Mouse (Mus musculus): ENCODE data around the gene Nfatc3.
A peak's percentile ranks its signal among the peaks of the same experiment; 100 is the strongest.

The Nfatc3 gene

DNA sequence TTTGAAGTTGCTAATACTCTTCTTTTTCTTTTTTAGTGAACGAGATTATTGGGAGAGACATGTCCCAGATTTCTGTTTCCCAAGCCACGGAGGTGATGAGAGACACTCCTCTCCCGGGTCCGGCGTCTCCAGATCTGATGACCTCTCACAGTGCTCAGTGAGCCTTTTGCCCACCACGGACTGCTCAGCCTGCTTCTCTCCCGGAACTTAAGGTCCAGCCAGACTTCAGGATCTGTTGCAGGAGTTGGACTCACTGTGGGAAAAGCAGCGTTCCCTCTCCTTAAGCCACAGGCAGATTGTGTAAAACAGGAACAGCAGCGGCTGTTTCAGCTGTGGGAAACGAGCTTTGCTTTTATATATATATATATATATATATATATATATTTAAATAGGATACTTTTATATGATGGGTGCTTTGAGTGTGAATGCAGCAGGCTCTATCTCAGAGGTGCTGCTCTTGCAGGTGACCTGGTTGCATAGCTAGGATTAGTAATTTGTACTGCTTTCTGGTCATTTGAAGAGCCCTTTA, 69.3 kb downstream of the Nfatc3 start:
- no peak for DNase-seq

DNA sequence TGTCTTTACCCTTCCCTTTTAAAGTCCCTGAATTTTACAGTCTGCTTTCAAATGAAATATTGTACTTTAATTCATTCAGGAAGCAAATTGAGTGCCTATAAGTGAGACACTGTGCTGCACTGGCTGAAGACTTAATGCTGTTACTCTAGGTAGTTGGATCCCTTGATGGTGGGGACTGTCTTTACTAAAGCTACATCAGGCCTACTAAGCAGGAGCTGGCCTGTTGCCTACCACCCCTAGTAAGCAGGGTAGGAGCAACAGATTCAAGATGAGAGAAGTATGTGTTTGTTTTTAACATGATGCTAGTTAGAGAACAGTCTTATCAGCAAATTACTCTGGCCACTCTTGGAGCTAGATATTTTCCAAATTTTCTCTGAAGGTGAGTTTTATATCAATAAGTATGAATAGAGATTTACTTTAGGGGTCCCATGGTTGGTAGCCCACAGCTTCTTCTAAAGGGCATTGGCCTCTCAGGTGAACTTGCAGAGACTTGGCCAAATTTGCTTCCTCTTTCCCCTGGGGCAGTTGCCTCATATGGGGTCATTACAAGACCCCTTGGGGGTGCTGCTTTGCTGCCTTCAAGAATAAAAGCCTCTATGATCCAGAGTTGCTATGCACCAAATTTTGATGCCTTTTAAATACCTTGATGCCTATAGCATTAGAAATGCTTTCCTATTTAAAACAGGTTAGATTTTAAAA, 70.7 kb downstream of the Nfatc3 start:
- DNase-seq, result no peak

DNA sequence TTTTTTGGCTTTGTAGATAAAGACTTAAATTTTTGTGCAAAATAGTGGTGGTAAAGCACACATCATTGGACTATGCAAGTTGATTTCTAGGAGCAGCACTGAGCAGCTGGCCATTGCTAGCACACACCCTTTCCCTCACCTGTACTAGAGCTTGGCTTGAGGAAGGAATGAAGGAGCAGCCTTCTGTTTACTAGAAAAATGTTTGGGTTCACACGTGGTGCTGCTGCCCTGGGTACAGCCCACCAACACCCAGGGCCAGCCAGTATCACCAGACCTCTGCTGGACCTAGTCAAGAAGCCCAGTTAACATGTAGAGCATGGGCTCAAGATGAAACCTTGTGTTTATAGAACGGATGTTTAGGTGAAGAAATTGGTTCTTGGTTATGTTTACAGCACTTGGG, 71.4 kb downstream of the Nfatc3 start:
- DNase-seq, result no peak

DNA sequence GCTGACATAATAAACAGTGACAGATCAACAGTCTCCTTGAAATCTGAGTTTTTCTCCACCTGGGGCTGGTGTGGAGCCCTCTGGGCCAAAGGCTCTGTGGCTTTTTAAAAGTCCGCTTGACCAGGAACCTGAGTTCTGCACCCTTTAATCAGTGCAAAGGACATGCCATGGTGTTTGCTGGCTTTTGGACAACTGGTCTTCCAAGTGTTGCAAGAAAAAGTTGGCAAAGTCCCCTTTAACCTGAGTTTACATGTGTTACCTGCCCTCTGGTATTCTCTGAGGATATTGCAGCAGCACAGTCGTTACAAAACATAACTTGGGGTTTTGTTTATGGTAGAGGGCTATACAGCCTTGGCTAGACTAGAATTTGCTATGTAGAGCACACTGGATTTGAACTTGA, 71.9 kb downstream of the Nfatc3 start:
- DNase-seq, result peak in 1 of 2 experiments; percentile 40

DNA sequence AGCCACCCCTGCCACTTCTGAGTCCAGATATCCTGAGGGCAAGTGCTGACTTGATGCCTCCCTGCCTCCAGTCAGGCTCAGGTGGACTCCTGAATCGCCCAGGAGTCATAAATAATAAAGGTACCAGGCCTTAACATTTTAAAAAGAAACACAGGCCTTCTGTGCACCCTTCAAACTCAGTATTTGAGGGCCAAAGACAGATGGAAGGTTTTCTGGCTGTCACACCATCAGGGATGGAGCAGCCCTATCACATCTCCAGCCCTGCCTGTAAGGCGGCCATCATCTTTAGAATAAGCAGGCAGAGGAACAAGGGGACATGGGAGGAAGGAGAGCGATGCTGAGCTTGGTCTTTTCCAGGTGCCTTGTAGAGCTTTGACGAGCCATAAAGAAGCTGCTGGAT, 72.4 kb downstream of the Nfatc3 start:
- no peak for DNase-seq

DNA sequence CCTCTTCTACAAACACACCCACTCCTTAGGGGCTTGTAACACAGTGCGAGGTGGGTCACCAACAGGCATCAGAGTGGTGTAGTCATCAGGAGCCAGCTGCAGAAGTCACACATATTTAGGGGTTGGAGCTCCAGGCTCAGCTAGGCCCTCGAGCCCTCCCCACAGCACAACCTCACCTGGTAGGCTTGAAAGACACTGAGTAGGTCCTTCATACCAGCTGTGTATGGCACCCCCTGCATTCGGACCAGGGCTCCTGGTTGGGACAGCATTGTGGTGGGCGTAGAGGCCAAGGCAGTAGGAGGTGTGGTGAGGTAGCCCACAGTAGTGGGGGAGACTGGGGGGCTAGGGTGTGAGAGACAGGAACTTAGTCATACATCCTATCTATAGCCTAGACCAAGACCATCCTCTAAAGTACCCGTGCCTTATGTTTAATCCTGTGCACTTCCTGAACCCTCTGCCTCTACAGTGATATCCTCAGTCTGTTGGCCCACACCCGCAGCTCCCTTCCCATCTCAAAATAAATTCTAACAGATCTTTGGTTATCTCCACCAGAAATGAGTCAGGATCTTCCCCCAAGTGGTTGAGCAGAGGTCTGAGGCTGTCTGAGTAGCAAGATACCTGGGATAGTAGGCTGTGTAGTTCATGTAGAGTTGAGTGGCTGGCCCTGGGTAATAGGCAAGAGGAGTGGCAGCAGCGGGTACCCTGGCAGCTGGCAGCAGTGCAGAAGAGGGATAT, 73.0 kb downstream of the Nfatc3 start:
- no peak for DNase-seq

DNA sequence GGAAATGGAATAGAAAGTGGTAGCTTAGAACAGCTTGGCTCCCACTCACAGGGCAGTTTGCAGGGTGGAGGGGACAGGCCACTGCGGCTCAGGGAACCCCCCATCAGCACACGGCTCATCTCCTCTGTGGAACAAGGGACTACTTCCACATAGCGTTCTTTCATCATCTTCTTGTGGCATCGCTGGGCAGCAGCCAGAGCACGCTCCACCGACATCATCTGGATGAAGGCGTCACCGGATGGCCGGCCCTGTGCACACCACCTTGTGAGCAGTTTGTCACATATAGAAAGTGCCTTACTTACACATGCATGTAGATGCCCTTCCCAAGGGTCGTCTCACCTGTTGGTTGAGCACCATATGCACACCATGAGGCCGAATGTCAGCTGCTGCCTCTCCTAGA, 73.7 kb downstream of the Nfatc3 start:
- DNase-seq, result no peak

DNA sequence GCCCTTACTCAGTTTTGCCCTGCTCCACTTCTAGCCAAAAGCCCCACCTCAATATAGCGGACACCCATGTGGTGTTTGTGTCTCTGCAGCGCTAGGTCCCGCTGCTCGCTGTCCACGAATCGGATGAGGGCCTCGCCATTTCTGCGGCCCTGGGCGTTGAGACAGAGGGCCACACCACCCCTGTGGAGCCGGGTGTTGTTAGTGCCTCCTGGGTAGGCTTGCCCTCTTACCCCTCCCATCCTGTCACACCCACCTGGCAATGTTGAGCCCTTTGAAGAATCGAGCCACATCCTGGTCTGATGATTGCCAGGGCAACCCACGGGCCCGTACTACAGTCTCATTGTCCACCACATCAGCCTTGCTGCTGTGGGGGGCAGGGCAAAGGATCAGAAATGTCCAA, 74.9 kb downstream of the Nfatc3 start:
- DNase-seq, result no peak

DNA sequence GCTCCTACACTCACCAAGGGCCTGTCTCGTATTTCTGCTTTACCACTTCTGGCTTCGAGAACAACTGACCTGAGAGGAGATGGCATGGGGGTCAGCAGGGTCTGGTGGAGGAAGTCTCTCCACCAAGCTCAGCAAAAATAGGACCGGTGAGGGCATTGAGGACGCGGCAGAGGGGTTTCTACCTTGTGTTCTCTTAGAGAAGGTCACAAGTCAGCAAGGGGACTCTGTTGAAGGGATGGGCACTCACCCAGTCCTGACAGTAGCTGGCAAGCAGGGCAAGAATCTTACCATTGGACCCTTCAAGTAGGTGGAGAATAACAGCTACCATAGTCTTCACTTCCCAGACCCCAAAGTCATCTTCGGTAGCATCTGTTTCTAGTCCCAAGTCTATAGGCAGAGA, 75.3 kb downstream of the Nfatc3 start:
- DNase-seq, result no peak

DNA sequence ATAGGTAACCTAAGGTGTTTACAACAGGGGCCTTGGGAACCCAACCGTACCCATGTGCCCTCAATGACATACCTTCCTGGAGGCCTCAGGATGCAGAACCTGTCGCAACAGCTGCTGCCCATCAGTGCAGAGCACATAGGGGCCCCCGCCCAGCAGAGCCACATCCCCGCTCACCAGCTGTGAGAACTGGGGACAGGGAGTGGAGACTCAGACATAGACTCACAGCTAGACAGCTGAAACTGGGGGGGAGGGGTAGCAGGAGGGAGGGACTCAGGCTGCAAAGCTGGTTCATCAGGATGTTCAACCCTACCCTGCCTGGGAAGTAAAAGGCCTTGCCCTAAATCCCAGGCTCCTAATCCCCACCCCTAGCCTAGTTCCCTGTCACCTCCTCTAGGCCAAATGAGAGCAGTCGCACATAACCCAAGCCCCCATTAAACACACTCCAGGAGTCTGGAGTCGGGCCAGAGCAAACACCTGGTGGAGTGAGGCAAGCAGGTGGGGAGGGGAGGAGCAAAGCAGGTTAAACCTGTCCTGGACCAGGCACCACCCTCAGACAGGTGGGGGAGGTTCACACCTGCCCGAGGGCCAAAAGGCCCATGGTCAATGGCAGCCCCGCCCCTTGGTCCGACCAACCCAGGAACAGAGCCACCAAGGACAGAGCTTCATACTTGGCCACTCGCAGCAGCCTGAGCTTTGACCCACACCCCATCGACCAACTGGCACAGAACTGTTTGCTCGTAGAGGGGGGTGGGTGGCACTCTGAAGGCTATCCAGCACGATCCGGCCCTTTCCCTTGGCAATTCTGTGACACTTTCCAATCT, 76.3 kb downstream of the Nfatc3 start:
- peak; percentile 96 to 98 for DNase-seq

DNA sequence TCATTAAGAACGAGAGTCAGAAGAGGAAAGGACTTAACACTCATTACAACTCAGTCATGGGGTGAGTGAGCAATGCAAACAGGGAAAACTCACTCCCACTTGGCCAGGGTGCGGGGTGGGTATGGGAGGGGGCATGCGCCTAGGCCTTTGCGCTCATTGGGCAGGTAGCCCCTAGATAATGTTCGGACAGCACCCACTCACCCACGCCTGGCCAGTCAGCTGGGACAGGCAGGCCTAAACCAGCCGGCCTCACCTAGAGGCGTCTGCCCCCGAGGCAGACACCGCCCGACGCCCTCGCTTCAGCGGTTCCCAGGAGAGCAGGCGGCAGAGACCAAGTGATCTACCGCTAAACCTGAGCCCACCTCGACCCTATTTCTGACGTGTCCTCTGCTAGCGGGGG, 77.0 kb downstream of the Nfatc3 start:
- DNase-seq, result peak in 1 of 2 experiments; percentile 51

DNA sequence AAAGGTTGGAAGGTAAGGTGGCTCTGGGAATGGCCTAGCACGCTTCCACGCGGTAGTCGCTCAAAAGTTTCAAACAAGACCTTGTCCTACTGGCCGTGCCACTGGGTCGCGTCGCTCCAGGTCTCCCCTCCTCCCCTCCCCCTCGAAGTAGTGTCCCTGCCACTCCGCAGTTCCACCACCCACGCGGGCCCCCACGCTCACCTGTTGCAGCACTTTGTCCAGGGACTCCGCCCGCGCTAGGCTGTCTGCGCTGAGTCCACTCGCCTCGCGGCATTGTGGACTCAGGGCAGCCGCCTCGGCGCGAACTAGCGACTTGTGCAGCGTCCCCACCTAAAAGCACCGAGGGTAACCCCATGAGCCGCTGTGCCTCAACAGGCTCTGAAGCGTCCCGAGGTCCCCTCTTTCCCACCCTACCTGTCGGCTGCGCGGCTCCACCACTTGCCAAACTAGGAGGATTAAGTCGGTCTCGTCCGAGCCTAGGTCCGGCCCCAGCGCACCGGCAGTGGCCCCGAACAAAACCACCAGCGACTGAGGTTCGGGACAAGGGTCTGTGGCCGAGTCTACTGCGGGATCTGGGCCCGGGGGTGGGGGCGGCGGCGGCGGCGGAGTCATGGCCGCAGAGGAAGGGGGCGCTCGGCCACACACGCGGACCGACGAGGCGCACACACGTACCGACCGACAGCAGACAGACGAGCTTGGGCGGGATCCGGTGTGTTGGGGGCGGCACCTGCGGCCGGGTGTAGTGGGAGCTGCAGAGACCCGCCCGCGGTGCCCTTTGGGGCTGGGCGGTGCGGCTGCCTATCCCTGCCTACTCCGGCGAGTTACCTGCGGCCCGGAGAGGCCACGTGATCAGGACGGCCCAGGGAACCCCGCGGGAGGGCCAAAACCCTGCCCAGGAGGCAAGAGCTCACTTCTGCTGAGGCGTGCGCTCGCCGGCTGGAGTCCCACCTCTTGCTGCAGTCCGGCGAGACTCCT, 77.8 kb downstream of the Nfatc3 start, which contains the start of gene Esrp2:
Gene Esrp2, minus strand, starts transcription at position 819 of the 975 bp plus-strand sequence.
- DNase-seq, result peak; percentile 93 to 96

DNA sequence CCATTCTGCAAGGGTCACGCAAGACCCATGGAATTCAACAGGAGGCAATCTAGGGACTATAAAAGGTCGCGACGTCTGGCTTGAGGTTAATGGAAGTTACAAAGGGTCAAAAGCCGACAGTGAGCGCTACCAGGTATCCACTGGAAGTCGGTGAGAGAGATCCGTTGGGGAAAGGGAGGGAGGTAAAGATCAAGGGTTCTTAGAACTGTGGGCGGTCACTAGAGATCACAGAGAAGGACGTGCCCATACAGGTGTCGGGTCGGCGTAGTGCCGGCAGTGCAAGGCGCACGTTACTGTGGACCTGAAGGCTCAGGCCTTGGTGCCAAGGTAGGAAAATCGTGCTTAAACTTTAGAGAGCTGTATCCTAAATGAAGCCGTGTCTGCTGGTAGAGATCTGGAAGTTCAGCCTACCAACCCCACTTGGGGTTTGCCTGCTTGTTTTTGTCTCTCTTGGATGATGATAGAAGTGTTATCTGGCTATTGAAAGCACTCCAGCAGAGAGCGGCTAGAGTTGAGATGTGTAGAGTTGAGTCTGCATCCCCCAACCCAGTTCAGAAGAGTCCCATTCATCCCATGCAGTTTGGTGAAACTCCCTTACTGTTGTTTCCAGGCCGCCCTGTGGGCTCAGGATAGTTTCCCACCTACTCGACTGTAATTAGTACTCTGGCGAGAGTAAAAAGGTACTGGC, 78.7 kb downstream of the Nfatc3 start:
- DNase-seq, result no peak

DNA sequence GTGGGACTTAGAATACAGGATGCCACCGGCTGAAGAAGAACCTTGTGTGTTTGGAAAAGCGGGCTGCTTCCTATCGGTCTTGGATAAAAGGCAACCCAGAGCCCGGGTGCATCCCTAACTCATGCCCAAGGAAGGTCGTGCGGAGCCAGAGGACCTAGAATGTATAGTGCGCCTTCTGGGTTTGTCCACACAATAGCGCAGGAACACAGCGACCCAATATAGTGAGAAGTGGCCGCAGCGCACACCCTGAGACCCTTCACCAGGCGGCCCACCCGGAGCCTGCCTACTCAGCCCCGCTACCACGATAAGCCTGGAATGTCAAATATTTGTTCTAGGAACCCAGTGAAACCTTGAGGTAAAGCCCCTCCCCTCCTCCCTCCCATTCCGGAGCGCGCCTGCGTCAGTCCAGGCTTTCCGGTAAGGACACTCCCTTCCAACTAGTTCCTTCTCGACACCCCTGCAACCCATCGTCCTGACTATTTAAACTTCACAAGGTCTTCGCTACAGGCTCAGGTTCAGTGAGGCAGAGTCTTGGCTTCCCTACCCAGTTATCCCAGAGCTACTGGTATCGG, 79.4 kb downstream of the Nfatc3 start:
- peak; percentile 80 to 84 for DNase-seq

DNA sequence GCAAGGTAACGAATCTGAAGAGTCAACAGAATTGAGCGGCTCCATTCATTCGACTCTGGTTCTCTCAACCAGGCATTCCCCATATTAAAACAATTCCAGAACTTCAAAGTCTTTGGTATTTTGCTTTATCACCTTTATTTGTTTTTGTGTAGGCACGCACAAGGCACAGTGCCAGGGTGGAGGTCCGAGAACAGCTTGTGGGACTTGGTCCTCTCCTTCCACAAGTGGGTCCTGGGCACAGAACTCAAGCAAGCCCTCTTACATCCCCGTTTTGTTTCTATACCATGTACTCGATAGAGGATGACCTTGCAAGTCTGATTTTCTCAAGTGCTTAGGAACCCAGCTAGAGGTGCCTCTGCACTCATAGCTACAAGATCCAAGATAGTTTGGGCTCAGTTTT, 80.0 kb downstream of the Nfatc3 start:
- no peak for DNase-seq

DNA sequence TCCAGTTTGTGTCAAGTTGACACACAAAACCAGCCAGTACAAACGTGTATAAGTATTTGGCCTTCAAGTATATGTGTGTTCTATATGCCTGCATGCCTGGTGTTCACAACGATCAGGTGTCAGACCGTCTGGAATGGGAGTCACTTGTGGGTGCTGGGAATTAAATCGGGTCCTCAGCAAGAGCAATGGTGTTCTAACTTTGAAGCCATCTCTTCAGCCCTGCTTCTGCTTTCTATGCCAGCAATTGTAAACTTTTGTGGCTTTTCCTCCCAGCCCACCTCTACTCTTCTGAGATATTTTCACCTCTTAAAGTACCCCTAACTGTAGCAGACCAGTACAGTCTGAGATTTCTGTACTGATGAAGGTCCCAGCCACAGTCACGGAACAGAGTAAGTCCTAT, 81.6 kb downstream of the Nfatc3 start:
- DNase-seq, result no peak

DNA sequence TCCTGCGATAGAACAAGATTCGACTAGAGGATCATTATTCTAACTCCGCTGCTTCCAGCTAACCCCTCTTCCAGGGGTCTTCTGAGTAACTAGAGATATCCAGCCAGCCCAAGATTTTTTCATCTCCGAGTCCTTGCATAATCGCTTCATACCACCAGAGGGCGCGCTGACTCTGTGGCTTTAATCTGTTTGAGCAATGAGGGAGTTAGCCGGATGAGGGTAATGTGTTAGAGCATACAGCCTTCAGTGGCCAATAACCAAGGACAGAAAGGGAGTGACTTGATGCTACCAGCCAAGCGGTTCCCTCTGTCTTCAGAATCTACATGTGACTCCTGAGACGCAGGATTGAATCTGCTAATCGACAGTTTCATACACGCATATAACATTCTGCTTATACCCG, 82.1 kb downstream of the Nfatc3 start:
- peak; percentile 73 to 87 for DNase-seq

DNA sequence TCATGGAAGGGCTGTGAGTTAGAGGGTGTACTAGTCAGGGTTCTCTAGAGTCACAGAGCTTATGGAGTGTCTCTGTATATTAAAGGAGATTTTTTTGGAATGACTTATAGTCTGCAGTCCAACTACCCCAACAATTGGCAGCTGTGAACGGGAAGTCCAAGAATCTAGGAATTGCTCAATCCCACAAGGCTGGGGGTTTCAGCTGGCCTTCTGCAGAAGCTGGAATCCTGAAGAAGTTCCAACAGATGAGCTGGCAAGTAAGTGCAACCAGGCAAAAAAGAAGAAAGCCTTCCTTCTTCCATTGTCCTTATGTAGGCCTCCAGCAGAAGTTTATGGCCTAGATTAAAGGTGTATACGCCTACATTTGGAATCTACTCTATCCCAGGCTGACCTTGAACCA, 86.7 kb downstream of the Nfatc3 start:
- DNase-seq, result no peak

DNA sequence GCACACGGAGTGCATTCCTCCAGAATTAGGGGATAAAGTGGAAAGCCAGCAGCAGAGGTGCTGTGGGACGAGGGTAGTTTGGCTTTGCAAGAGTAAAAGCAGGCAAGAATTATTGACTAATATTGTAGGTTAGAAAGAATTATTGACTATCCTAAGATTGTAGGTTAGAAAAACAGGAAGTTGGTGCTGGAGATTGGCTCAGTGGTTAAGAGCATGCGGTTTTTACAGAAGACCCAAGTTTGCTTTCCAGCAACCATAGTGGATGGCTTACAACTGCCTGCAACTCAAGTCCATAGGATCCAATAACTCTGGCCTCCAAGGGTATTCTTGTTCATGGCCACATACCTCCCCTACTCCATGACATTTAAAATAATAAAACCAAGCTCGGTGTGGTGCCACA, 87.4 kb downstream of the Nfatc3 start:
- no peak for DNase-seq

DNA sequence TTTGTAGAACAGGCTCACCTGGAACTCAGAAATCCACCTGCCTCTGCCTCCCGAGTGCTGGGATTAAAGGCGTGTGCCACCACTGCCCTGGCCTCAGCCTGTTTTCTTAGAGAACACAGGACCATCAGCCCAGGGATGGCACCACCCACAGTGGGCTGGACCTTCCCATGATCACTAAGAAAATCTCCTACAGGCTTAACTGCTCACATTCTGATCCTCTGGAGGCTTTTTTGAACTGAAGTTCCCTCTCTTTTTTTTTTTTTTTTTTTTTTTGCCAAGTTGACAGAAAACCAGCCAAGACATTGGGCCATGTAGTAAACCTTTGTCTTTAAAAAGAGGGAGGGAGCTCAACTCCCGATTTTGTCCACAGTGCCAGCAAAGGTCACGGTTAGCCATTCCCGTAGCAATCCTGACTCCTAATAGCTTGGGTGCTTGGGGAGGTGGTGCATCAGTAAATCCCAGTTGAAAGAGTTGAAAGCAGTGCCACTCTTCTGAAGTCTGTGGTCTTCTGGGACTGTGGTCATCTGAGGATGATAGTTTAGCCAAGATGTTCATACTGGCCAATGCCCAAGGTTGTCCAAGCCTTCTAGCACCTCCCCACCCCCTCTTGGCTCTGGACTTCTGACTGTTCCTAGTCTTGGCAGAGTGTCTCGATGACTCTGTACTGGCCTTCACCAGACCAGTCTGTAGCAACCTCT, 89.4 kb downstream of the Nfatc3 start:
- no peak for DNase-seq

DNA sequence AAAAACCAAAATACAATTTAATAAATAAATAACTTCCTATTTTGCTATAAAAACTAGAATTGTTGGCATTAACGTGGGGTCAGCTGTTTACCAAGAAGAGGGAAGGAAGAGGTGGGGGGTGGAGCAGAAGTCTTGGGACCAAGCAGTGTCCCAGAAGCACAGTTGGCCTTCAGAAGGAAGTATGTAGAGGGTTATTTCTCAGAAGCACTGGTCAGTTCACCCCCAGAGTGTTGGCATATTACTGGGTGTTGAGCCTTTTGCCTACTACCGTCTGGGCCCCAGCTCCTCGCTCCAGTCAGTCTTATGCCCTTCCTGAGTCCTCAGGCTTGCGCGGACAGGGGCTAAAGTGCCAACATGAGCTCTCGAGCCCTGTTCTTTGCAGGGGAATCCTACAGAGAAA, 90.4 kb downstream of the Nfatc3 start:
- DNase-seq, result no peak
